Mouse (Mus musculus) C2C12 (cell line): ENCODE data around the gene Dnase1l2.

Experiments used
- CEBPB ChIP-seq: IDR thresholded peaks from one replicate; pipeline ENCODE4 v1.6.1; 2011; ENCODE audit warnings: low read depth, mild to moderate bottlenecking, control low read depth, moderate library complexity
- CTCF ChIP-seq: IDR thresholded peaks from one replicate; pipeline ENCODE4 v1.5.1; 2011; ENCODE audit not compliant: control insufficient read depth, insufficient read depth, insufficient read length
- FOSL1 ChIP-seq: IDR thresholded peaks from one replicate; pipeline ENCODE4 v1.8.0; 2011; ENCODE audit warnings: mild to moderate bottlenecking, low read length; ENCODE audit not compliant: poor library complexity, insufficient read depth, severe bottlenecking
- MAX ChIP-seq: IDR thresholded peaks from one replicate; pipeline ENCODE4 v1.6.1; 2011; ENCODE audit warnings: mild to moderate bottlenecking, control low read depth
- MYOD1 ChIP-seq: IDR thresholded peaks from one replicate; pipeline ENCODE4 v1.6.1; 2011; ENCODE audit warnings: low read depth; ENCODE audit not compliant: control insufficient read depth, insufficient read length
- MYOG ChIP-seq: IDR thresholded peaks from one replicate; pipeline ENCODE4 v1.6.1; 2011; ENCODE audit not compliant: control insufficient read depth, insufficient read length; ENCODE audit errors: extremely low read depth
- USF1 ChIP-seq: IDR thresholded peaks from one replicate; pipeline ENCODE4 v1.6.1; 2011; ENCODE audit warnings: low read depth, mild to moderate bottlenecking, control low read depth, moderate library complexity

- peak; percentile 0 for TF ChIP-seq CTCF
- TF ChIP-seq MAX: peak; percentile 12
- no peak for TF ChIP-seq USF1
- no peak for TF ChIP-seq MYOD1
- TF ChIP-seq MYOG: no peak
- no peak for TF ChIP-seq CEBPB
- TF ChIP-seq FOSL1: no peak
Measured at GRCm38 (mm10) chr17:24469910-24470602, 27.2 kb upstream of the Dnase1l2 start, which contains the start of the genes E4f1 and Pgp.
